Mouse (Mus musculus) stomach, postnatal 0 days (tissue): Measurements from ENCODE around the gene Lactb. TPM values are rescaled to one million over a fixed set of nuclear protein-coding genes. Genes with fewer than 3 reads are reported as not detected.
A peak's percentile ranks its signal among the peaks of the same experiment; 100 is the strongest.

Source experiments
- ATAC-seq: fragments of 200-750 bp; cut with Nextera tagmentation; 2 replicates; pipeline ENCODE4 v1.8.0; 2017; ENCODE audit not compliant: low FRiP score, low TSS enrichment
- DNase-seq: peaks from one replicate; pipeline ENCODE4 v3.0.0-alpha.2; 2016; ENCODE audit warnings: low spot score
- H3K27ac ChIP-seq: fragments of 300-500 bp; sonication (generic); replicated peaks from 2 replicates; pipeline ENCODE4 v1.5.1; 2014; ENCODE audit warnings: mild to moderate bottlenecking, control low read depth
- H3K27me3 ChIP-seq: fragments of 300-500 bp; sonication (generic); 2 replicates; pipeline ENCODE4 v1.6.1; 2014; ENCODE audit warnings: low read length; ENCODE audit not compliant: control insufficient read depth, insufficient read depth
- H3K36me3 ChIP-seq: fragments of 300-500 bp; sonication (generic); 2 replicates; pipeline ENCODE4 v1.6.1; 2014; ENCODE audit warnings: low read length, mixed read lengths; ENCODE audit not compliant: control insufficient read depth, insufficient read depth
- H3K4me1 ChIP-seq: fragments of 300-500 bp; sonication (generic); replicated peaks from 2 replicates; pipeline ENCODE4 v1.6.1; 2014; ENCODE audit warnings: antibody characterized with exemption; ENCODE audit not compliant: control insufficient read depth, insufficient read depth
- H3K4me2 ChIP-seq: fragments of 300-500 bp; sonication (generic); replicated peaks from 2 replicates; pipeline ENCODE4 v1.6.1; 2014; ENCODE audit warnings: low read depth, mild to moderate bottlenecking, control low read depth, moderate library complexity
- H3K4me3 ChIP-seq: fragments of 300-500 bp; sonication (generic); 2 replicates; pipeline ENCODE4 v1.5.1; 2014; ENCODE audit warnings: low read depth, low read length, control low read depth
- H3K9ac ChIP-seq: fragments of 300-500 bp; sonication (generic); 2 replicates; pipeline ENCODE4 v1.6.1; 2014; ENCODE audit warnings: mild to moderate bottlenecking, low read length, control low read depth, mixed read lengths
- H3K9me3 ChIP-seq: fragments of 300-500 bp; sonication (generic); 2 replicates; pipeline ENCODE4 v1.6.1; 2016; ENCODE audit warnings: low read length; ENCODE audit not compliant: control insufficient read depth
- CTCF ChIP-seq: IDR thresholded peaks from 2 replicates; pipeline ENCODE4 v1.5.1; 2016; ENCODE audit warnings: antibody characterized with exemption, low read depth, mild to moderate bottlenecking, moderate library complexity
- EP300 ChIP-seq: optimal IDR thresholded peaks from 2 replicates; pipeline ENCODE3; 2016; ENCODE audit warnings: antibody characterized with exemption
- WGBS: fragments of 180-500 bp; shearing (Covaris S2); extraction: QIAGEN DNeasy Blood & Tissue Kit; methylation state at CpG from one replicate; pipeline ENCODE4 v1.1.7; 2014; 5-methylcytosine and 5-hydroxymethylcytosine counted together
- polyA plus RNA-seq: library from polyadenylated mRNA; unstranded; fragments of >200 nt; fragmentation: Nextera tagmentation; extraction: Ambion mirVana; gene quantifications from 2 replicates; pipeline ENCODE4 v1.2.1, GENCODE M21; 2015

The Lactb gene
- polyA plus RNA-seq, 1 experiment from 2014 or later, result 12.2 TPM

DNA sequence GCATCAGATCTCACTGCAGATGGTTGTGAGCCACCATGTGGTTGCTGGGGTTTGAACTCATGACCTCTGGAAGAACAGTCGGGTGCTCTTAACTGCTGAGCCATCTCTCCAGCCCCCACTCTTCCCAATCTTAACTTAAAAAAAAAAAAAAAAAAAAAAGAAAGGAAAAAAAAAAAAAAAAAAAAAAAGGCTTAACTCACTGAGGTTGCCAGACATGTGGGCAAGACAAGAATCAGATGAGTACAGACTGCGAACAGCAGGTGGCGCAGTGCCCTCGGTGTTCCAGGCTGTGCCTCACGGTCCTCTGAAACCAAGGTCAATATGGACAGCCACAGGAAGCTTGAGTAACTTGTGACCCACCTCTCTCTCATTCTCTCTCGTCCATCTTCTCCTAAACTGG is 25.8 kb upstream of the Lactb start:
- peak; percentile 83 for ATAC-seq

DNA sequence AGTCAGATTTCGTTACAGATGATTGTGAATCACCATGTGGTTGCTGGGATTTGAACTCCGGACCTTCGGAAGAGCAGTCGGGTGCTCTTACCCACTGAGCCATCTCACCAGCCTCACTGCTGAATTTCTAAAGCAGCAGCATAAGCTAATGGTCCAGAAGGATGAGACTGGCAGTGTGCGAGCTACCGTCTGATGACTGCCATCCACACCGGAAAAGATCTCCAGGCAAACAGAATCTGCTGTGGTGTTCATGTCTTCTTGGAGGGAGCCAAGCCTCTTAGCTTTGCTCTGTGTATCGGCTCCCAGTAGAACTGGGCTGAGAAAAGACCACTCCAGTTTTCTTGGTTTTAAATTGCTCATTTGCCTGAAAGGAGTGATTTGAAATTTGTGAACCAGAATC is 24.4 kb upstream of the Lactb start:
- H3K36me3 ChIP-seq, result no peaks in the 10 kb centered on the region
- no peak overlapping the region for H3K9ac ChIP-seq
- TF ChIP-seq CTCF (no peak), EP300 (no peak)
- 91% methylated on average over 8 of the region's 8 CpGs for WGBS
- no peak overlapping the region for H3K4me3 ChIP-seq
- no peak overlapping the region for H3K4me2 ChIP-seq
- H3K27me3 ChIP-seq, result no peaks in the 10 kb centered on the region
- DNase-seq (no peak), ATAC-seq (no peak)
- no peaks in the 10 kb centered on the region for H3K9me3 ChIP-seq
- no peak overlapping the region for H3K27ac ChIP-seq
- H3K4me1 ChIP-seq, result no peaks in the 10 kb centered on the region

More for the DNA sequence above, 25.8 kb upstream of the Lactb start:
- H3K27me3 ChIP-seq, result no peaks in the 10 kb centered on the region
- H3K36me3 ChIP-seq, result no peaks in the 10 kb centered on the region
- no peak overlapping the region for H3K4me3 ChIP-seq
- H3K9ac ChIP-seq, result no peak overlapping the region
- no peak overlapping the region for H3K27ac ChIP-seq
- 3% methylated on average over 6 of the region's 6 CpGs for WGBS
- no peaks in the 10 kb centered on the region for H3K4me1 ChIP-seq
- peak; percentile 93 for DNase-seq
- TF ChIP-seq CTCF, result peak; percentile 90
- TF ChIP-seq EP300, result no peak
- no peaks in the 10 kb centered on the region for H3K9me3 ChIP-seq
- no peak overlapping the region for H3K4me2 ChIP-seq

DNA sequence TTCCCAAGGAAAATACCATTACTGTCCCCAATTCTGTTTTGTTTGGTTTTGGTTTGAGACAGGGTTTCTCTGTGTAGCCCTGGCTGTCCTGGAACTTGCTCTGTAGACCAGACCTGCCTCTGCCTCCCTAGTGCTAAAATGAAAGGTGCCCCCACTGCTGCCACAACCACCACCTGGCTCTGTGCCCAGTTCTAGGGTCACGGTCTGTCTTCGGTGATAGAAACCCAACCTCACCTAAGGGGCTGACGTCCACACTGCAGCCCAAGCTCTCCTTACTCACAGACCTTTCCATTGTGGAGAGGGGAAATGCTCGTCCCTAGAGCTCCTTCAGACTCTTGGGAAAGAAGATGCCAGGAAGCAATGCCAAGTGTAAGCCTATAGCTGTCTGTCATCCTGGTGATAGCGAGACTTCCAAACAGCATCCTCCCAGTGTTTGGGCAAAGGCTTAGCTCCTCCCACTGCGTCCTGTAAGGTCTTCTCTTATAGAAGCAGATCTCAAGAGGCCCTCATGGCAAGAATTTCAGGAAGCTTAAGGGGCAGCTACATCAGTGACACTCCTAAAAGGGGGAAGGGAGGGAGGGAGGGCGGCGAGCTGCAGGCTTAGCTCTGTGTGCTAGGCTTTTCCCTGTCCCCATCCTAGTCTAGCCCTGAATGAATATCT is 16.6 kb upstream of the Lactb start:
- DNase-seq (no peak), ATAC-seq (no peak)
- WGBS, result 66% methylated on average over 8 of the region's 8 CpGs
- no peaks in the 10 kb centered on the region for H3K36me3 ChIP-seq
- TF ChIP-seq EP300 (no peak), CTCF (no peak)
- no peaks in the 10 kb centered on the region for H3K9me3 ChIP-seq
- H3K9ac ChIP-seq, result no peak overlapping the region
- H3K4me2 ChIP-seq, result no peak overlapping the region
- H3K4me1 ChIP-seq, result 0 out of 2 replicates have a peak, but pooled peaks cover 7% of the 10 kb centered on the region
- no peaks in the 10 kb centered on the region for H3K27me3 ChIP-seq
- H3K4me3 ChIP-seq, result no peak overlapping the region
- no peak overlapping the region for H3K27ac ChIP-seq

DNA sequence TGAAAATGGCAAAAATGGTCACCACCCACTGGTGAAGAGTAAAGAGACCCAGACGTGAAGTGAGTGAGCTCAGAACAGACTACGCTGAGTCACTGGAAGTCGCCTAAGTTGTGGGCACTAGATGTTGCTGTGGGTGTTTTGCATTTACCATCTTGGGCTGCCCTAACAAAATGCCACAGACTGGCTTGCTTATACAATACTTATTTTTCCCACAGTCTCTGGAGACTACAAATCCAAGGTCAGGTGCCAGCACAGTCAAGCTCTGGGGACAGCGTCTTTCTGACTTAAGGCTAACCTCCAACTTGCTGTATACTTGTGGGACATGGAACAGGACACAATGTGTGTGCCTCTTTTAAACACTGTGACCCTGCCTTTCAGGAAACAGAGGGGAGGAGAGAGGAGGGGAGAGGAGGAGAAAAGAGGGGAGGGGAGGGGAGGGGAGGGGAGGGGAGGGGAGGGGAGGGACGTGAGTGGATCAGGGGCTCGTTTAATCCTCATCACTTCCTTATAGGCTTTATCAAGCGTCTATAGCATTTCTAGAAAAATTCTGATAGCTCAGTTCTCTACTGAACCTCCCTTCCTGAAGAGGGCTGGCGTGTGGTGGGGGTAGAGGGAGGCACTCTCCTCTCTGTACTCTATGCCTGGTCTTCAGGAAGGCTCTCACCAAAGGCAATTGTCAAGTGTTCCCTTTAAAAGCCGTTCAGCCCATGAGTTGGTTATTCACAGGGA is 15.9 kb upstream of the Lactb start:
- ATAC-seq (no peak), DNase-seq (no peak)
- Histone ChIP-seq H3K9me3 (no peaks in the 10 kb centered on the region), H3K4me3 (no peak overlapping the region), H3K27ac (no peak overlapping the region), H3K27me3 (no peaks in the 10 kb centered on the region), H3K4me1 (0 out of 2 replicates have a peak, but pooled peaks cover 7% of the 10 kb centered on the region), H3K4me2 (no peak overlapping the region), H3K36me3 (no peaks in the 10 kb centered on the region), H3K9ac (no peak overlapping the region)
- TF ChIP-seq CTCF (no peak), EP300 (no peak)
- 53% methylated on average over 9 of the region's 9 CpGs for WGBS

DNA sequence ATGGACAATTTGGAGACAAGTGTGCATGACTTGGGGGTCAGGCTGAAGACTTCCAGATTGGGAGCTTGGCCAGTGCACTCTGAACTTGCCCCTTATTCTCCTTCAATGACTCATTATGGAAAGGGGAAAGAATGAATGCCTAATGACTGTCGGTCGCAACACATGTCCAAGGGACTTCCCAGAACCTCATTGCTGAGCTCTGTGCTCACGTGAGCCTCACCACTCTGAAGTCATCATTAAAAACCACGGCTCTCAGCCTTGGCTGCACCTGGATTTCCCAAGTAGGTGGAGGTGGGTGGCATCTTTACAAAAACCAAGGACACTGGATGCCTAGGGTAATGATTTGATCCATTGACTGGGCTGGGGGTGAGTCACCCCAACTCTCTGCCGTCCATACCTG is 14.8 kb upstream of the Lactb start:
- Histone ChIP-seq H3K9ac (no peak overlapping the region), H3K4me1 (0 out of 2 replicates have a peak, but pooled peaks cover 7% of the 10 kb centered on the region), H3K27ac (peak overlapping the region; percentile 78), H3K4me2 (no peak overlapping the region), H3K36me3 (no peaks in the 10 kb centered on the region), H3K4me3 (no peak overlapping the region), H3K27me3 (no peaks in the 10 kb centered on the region), H3K9me3 (no peaks in the 10 kb centered on the region)
- no peak for TF ChIP-seq CTCF
- no peak for TF ChIP-seq EP300
- no peak for ATAC-seq
- WGBS, result 61% methylated on average over 5 of the region's 5 CpGs
- DNase-seq, result no peak

DNA sequence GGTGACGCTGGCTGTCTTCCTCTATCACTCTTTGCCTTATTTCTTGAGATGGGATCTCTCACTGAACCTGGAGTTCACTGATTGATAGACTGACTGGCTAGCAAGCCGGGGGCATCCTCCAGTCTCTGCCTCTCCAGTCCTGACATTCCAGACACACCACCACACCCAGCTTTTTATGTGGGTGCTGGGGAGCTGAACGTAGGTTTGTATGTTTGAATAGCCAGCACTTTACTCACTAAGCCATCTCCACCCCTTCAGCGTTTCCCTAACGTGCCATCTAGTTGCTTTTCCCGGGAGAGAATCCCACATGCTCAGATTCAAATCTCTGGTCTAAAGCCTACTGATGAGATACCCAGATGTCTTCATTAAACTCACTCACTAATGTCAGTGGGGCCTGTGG is 14.3 kb upstream of the Lactb start:
- H3K4me3 ChIP-seq, result no peak overlapping the region
- DNase-seq (no peak), ATAC-seq (no peak)
- no peaks in the 10 kb centered on the region for H3K9me3 ChIP-seq
- H3K9ac ChIP-seq, result 0 out of 2 replicates have a peak overlapping the region, but pooled peaks have one; percentile 18
- 0 out of 2 replicates have a peak, but pooled peaks cover 7% of the 10 kb centered on the region for H3K4me1 ChIP-seq
- peak overlapping the region; percentile 78 for H3K27ac ChIP-seq
- WGBS, result 28% methylated on average over 6 of the region's 6 CpGs
- no peak for TF ChIP-seq CTCF
- no peak for TF ChIP-seq EP300
- H3K36me3 ChIP-seq, result no peaks in the 10 kb centered on the region
- H3K27me3 ChIP-seq, result no peaks in the 10 kb centered on the region
- no peak overlapping the region for H3K4me2 ChIP-seq
